Mouse (Mus musculus): Measurements from ENCODE around the gene Tns1. TPM values are rescaled to one million over a fixed set of nuclear protein-coding genes. Genes with fewer than 3 reads are reported as not detected.

Gene Tns1
- total and polyA plus RNA-seq, 3 experiments, result 0.40 to 3.6 (median 0.89) TPM

GRCm38 (mm10) chr1:74169721-74170120, 45.5 kb upstream of the Tns1 start:
- Histone ChIP-seq H3K27me3 (replicated peaks) (peaks cover 33% of the 10 kb centered on the region), H3K9me3 (replicated peaks; ENCODE audit: low read length) (no peaks in the 10 kb centered on the region), H3K4me3 (replicated peaks in 1 of 3; ENCODE audit: low read depth in 2 of 3, low read length in 2 of 3, poor library complexity in 1 of 3) (no peak overlapping the region), H3K9ac (ENCODE audit: insufficient read depth, low read depth) (no peak overlapping the region), H3K79me2 (replicated peaks; ENCODE audit: control insufficient read depth, extremely low read depth, insufficient read depth, poor library complexity, severe bottlenecking) (no peaks in the 10 kb centered on the region), H3K4me2 (ENCODE audit: insufficient read depth, low read depth, poor library complexity, severe bottlenecking) (no peak overlapping the region), H3K4me1 (ENCODE audit: control insufficient read depth in 1 of 2, insufficient read depth in 2 of 2) (no peaks in the 10 kb centered on the region), H3K36me3 (replicated peaks in 1 of 2; ENCODE audit: control insufficient read depth in 1 of 2, insufficient read depth in 1 of 2, low read length in 1 of 2) (no peaks in the 10 kb centered on the region), H3K27ac (ENCODE audit: insufficient read depth, low read depth) (no peak overlapping the region)
- in situ Hi-C loops (cut with MboI; ENCODE audit: low pct_ligation_motif_present, low pct_unique_long_range_greater_than_20kb, low sequenced_read_pairs) (no loop called here), dilution Hi-C loops (cut with MboI; ENCODE audit: extremely low pct_ligation_motif_present, extremely low pct_unique_long_range_greater_than_20kb, low sequenced_read_pairs) (no loop called here)
- TF ChIP-seq RAD21 (IDR thresholded peaks at IDR 0.05; ENCODE audit: low read depth, low read length) (no peak), MAZ (IDR thresholded peaks at IDR 0.05; ENCODE audit: low read depth, low read length) (no peak), JUN (IDR thresholded peaks at IDR 0.05; ENCODE audit: insufficient read depth, low read depth, low read length) (no peak), MEF2A (IDR thresholded peaks at IDR 0.05; ENCODE audit: borderline replicate concordance, low read depth, low read length) (no peak), NELFE (IDR thresholded peaks at IDR 0.05; ENCODE audit: low read depth, low read length) (no peak), SIN3A (IDR thresholded peaks at IDR 0.05; ENCODE audit: low read length) (no peak), ELF1 (IDR thresholded peaks at IDR 0.05; ENCODE audit: low read depth, low read length) (no peak), POLR2AphosphoS2 (IDR thresholded peaks at IDR 0.05; ENCODE audit: low read depth, low read length) (no peak), MAX (IDR thresholded peaks at IDR 0.05; ENCODE audit: low read length) (no peak), MAFK (IDR thresholded peaks at IDR 0.05; ENCODE audit: insufficient replicate concordance, low read length) (no peak)
- no peak for DNase-seq (ENCODE audit: extremely low read depth)

- Histone ChIP-seq H3K9me3 (replicated peaks; ENCODE audit: low read length) (no peaks in the 10 kb centered on the region), H3K79me2 (replicated peaks; ENCODE audit: control insufficient read depth, extremely low read depth, insufficient read depth, poor library complexity, severe bottlenecking) (no peaks in the 10 kb centered on the region), H3K36me3 (replicated peaks in 1 of 2; ENCODE audit: control insufficient read depth in 1 of 2, insufficient read depth in 1 of 2, low read length in 1 of 2) (no peaks in the 10 kb centered on the region), H3K9ac (ENCODE audit: insufficient read depth, low read depth) (no peak overlapping the region), H3K4me1 (ENCODE audit: control insufficient read depth in 1 of 2, insufficient read depth in 2 of 2) (no peaks in the 10 kb centered on the region), H3K4me3 (replicated peaks in 1 of 3; ENCODE audit: low read depth in 2 of 3, low read length in 2 of 3, poor library complexity in 1 of 3) (no peak overlapping the region), H3K27ac (ENCODE audit: insufficient read depth, low read depth) (no peak overlapping the region), H3K27me3 (replicated peaks) (peaks cover 30% of the 10 kb centered on the region), H3K4me2 (ENCODE audit: insufficient read depth, low read depth, poor library complexity, severe bottlenecking) (no peak overlapping the region)
- TF ChIP-seq ETS1 (conservative IDR thresholded peaks at IDR 0.05; ENCODE audit: low read depth, low read length) (no peak), ELF1 (IDR thresholded peaks at IDR 0.05; ENCODE audit: low read depth, low read length) (no peak), MXI1 (IDR thresholded peaks at IDR 0.05; ENCODE audit: low read depth, low read length) (no peak), JUN (IDR thresholded peaks at IDR 0.05; ENCODE audit: insufficient read depth, low read depth, low read length) (no peak), POLR2A (IDR thresholded peaks at IDR 0.05; ENCODE audit: low read depth, low read length) (no peak), IRF4 (IDR thresholded peaks at IDR 0.05; ENCODE audit: low read depth, low read length) (no peak), MEF2A (IDR thresholded peaks at IDR 0.05; ENCODE audit: borderline replicate concordance, low read depth, low read length) (no peak), SMC3 (IDR thresholded peaks at IDR 0.05; ENCODE audit: low read depth, low read length) (no peak), RAD21 (IDR thresholded peaks at IDR 0.05; ENCODE audit: low read depth, low read length) (no peak), E2F4 (IDR thresholded peaks at IDR 0.05; ENCODE audit: insufficient replicate concordance, low read depth, low read length) (no peak), CHD2 (IDR thresholded peaks at IDR 0.05; ENCODE audit: low read length) (no peak), EP300 (IDR thresholded peaks at IDR 0.05; ENCODE audit: low read length) (no peak), MAZ (IDR thresholded peaks at IDR 0.05; ENCODE audit: low read depth, low read length) (no peak), RCOR1 (conservative IDR thresholded peaks at IDR 0.05; ENCODE audit: low read depth, low read length) (no peak), USF2 (conservative IDR thresholded peaks at IDR 0.05; ENCODE audit: low read depth, low read length) (no peak), CHD1 (IDR thresholded peaks at IDR 0.05; ENCODE audit: low read depth, low read length) (no peak)
- dilution Hi-C loops (cut with MboI; ENCODE audit: extremely low pct_ligation_motif_present, extremely low pct_unique_long_range_greater_than_20kb, low sequenced_read_pairs) (no loop called here), in situ Hi-C loops (cut with MboI; ENCODE audit: low pct_ligation_motif_present, low pct_unique_long_range_greater_than_20kb, low sequenced_read_pairs) (no loop called here)
- no peak for DNase-seq (ENCODE audit: extremely low read depth)
Observed at GRCm38 (mm10) chr1:74167136-74167535, 42.9 kb upstream of the Tns1 start.

Measured in CH12.LX (cell line).